Mouse (Mus musculus): ENCODE results near the gene Sprn.

DNA sequence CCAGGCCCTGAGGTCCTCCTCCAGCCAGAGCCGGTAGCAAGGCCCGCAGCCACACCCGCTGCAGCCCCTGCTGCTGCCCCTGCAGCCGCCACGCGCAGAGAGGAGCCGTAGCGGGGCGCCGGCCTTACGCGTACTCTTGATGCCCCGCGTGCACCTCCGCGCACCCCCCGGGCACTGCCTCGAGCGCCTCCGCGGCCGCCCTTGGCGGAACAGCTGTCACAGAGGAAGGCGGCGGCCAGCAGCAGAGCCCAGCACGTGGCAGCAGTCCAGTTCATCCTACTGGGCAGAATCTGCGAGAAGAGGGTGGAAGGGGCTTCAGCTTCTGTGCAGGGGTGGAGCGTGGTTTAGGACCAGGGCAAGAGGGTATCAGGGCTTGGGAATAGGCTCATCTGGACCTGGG lies 1.3 kb downstream of the Sprn start:
- TF ChIP-seq CTCF (conservative IDR thresholded peaks at IDR 0.05; ENCODE audit: low read length), result no peak
- no peak for TF ChIP-seq POU5F1 (IDR thresholded peaks at IDR 0.05; ENCODE audit: borderline replicate concordance, low read length)

All from E14TG2a.4 (cell line).